Mouse (Mus musculus): Measurements from ENCODE around the gene Trip6. TPM values are rescaled to one million over a fixed set of nuclear protein-coding genes. Genes with fewer than 3 reads are reported as not detected.
A peak's percentile ranks its signal among the peaks of the same experiment; 100 is the strongest.

Trip6 gene
- polyA plus RNA-seq, 1 experiment, result 0.54 TPM

DNA sequence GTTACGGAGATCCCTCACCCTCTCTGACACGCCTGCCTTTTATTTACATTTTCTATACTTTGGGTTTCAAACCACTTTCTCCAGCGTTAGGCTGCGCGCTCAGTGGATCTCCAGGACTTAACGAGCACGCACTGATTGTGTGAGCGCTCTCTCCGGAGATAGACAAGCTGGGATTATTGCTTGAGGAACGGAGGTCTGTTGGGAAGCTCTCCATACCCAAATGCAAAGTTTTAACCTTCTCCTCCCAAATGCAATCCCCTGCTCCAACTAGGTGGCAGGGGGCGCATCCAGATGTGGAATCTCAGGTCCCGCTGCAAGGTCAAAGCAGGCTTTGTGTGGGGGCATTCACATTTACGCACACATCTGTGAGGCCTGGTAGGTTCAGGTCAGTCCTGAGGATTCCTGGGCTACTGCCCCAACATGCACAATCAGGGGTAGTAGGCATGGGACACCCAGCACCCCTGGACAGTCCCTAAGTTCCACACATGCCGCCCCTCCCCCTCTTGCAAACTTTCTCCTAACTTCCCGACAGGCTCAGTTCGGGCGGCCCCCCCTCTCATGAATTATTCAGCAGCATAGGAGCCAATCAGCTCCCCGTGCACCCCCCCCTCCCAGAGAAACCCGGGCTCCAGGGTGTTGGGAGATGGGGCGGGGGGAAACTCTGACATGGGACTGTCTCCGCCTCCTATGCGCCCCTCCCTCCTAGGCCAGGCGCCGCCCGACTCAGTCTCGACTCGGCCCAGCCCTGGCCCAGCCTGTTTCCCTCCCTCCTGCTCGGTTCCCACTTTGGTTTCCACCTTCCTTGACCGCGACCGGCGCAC is 35.4 kb upstream of the Trip6 start, which contains the start of gene Ephb4:
Ephb4 (plus strand) TSS at position 726 of the 821 bp plus-strand sequence.
- H3K4me3 ChIP-seq (replicated peaks), result peak within 1 kb of the TSS; percentile 56
- H3K9me3 ChIP-seq (ENCODE audit: control insufficient read depth, low read length), result no peaks in the 10 kb centered on the region
- TF ChIP-seq TAL1 (IDR thresholded peaks at IDR 0.05; ENCODE audit: low read length) (no peak), GATA1 (IDR thresholded peaks at IDR 0.05; ENCODE audit: low read length) (no peak)
- no peaks in the 10 kb centered on the region for H3K4me1 ChIP-seq (ENCODE audit: control insufficient read depth)
- peaks cover 61% of the 10 kb centered on the region for H3K27me3 ChIP-seq (ENCODE audit: control insufficient read depth)
- H3K36me3 ChIP-seq (ENCODE audit: control insufficient read depth), result peaks cover 5% of the 10 kb centered on the region; the same call in 1 of the 2 replicates

DNA sequence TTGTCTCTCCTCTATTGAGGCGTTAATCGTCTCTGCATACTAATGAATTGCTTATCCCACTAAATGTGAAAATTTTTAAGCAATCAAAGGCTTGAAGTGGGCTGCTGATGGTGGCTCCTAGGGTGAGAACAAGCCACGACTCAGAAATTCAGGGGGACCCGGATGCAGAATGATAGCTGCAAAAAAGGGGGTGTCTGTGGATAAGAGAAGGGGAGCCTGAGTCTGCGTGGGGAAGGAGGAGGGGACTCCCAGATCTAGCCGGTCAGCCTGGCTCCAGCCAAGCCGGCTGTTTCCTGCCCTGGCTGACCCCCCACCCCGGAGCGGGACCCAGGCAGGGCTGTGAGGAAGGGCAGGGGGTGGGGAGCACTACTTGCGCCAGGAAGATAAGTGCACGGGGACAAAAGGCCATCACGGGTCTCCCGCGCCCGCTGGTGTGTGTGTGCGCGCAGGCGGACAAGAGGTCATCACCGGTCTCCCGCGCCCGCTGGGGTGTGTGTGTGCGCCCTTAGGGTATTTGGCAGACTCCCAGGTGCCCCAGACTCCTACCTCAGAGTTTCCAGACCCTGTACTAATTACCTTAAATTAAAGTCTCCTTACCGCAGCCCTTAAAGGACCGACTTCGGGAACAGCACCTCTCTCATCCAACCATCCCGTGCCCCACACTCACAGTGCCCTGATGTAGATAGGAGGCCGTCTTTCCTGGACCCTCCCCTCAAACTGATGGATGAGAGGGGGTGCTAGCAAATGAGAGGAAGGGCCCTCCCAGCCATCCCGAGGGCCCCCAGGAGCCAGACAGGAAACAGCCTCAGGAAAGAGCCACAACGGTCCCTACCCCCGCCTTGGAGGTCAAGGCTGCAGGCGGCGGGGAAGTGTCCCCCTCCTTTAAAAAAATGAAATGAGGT is 34.5 kb upstream of the Trip6 start:
- Histone ChIP-seq H3K27me3 (ENCODE audit: control insufficient read depth) (peaks cover 58% of the 10 kb centered on the region), H3K4me1 (ENCODE audit: control insufficient read depth) (no peaks in the 10 kb centered on the region), H3K4me3 (replicated peaks) (no peak overlapping the region), H3K9me3 (ENCODE audit: control insufficient read depth, low read length) (no peaks in the 10 kb centered on the region), H3K36me3 (ENCODE audit: control insufficient read depth) (no peaks in the 10 kb centered on the region)
- TF ChIP-seq TAL1 (IDR thresholded peaks at IDR 0.05; ENCODE audit: low read length) (no peak), GATA1 (IDR thresholded peaks at IDR 0.05; ENCODE audit: low read length) (no peak)

DNA sequence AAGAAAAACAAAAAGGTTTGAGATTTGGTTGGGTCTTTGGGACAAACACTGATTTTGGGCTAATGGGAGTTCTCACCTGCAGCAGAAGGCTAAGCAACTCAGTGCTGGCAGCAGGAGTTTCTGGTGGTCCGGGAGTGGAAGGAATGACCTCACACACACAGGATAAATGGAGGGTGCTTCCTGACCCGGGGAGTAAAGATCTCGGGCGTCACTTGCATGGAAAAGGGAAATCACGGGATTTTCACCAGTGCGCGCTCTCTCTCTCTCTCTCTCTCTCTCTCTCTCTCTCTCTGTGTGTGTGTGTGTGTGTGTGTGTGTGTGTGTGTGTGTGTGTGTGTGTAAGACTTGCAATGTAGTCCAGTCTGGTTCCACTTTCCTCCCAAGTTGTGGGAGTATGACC is 33.7 kb upstream of the Trip6 start:
- Histone ChIP-seq H3K4me3 (replicated peaks) (no peak overlapping the region), H3K36me3 (ENCODE audit: control insufficient read depth) (no peaks in the 10 kb centered on the region), H3K9me3 (ENCODE audit: control insufficient read depth, low read length) (no peaks in the 10 kb centered on the region), H3K4me1 (ENCODE audit: control insufficient read depth) (no peaks in the 10 kb centered on the region), H3K27me3 (ENCODE audit: control insufficient read depth) (peaks cover 58% of the 10 kb centered on the region)
- TF ChIP-seq GATA1 (IDR thresholded peaks at IDR 0.05; ENCODE audit: low read length) (no peak), TAL1 (IDR thresholded peaks at IDR 0.05; ENCODE audit: low read length) (no peak)

DNA sequence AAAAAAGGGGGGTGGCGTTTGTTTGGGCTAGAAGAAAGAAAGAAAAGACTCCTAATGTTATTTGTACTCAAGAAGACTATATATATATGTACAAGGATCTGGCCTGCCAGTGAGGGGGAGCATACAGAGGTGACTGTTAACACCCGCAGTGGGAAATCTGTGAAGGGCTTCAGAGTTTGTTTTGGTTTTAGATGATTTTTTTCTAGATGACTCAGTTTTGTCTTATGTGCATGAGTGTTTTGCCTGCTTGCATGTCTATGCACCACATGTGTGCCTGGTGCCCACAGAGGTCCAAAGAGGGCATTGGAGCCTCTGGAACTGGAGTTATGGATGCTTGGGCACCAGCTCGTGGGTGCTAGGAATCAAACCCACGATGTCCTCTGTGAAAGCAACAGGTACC is 32.8 kb upstream of the Trip6 start:
- no peaks in the 10 kb centered on the region for H3K4me1 ChIP-seq (ENCODE audit: control insufficient read depth)
- TF ChIP-seq GATA1 (IDR thresholded peaks at IDR 0.05; ENCODE audit: low read length), result no peak
- TF ChIP-seq TAL1 (IDR thresholded peaks at IDR 0.05; ENCODE audit: low read length), result no peak
- no peaks in the 10 kb centered on the region for H3K36me3 ChIP-seq (ENCODE audit: control insufficient read depth)

DNA sequence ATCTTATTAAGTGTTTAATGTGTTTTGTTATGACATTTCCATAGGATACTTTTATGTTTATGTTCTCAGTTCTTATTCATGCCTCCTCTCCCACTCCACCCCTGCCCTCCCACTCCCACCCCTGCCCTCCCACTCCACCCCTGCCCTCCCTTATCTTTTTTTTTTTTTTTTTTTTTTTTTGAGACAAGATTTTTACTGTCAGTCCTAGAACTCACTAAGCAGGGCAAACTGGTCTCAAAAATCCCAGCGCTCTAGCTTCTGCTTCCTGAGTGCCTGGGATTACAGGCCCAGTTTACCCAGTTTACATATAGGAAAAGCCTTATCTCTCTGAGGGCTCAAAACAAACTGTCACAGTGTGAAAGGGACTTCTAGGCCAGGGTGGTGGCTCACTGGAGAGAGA is 32.2 kb upstream of the Trip6 start:
- no peaks in the 10 kb centered on the region for H3K4me1 ChIP-seq (ENCODE audit: control insufficient read depth)
- TF ChIP-seq GATA1 (IDR thresholded peaks at IDR 0.05; ENCODE audit: low read length), result no peak
- no peak for TF ChIP-seq TAL1 (IDR thresholded peaks at IDR 0.05; ENCODE audit: low read length)
- peaks cover 44% of the 10 kb centered on the region for H3K27me3 ChIP-seq (ENCODE audit: control insufficient read depth)
- no peaks in the 10 kb centered on the region for H3K36me3 ChIP-seq (ENCODE audit: control insufficient read depth)
- H3K4me3 ChIP-seq (replicated peaks), result no peak overlapping the region
- H3K9me3 ChIP-seq (ENCODE audit: control insufficient read depth, low read length), result no peaks in the 10 kb centered on the region

More for the DNA sequence above, 32.8 kb upstream of the Trip6 start:
- no peaks in the 10 kb centered on the region for H3K9me3 ChIP-seq (ENCODE audit: control insufficient read depth, low read length)
- no peak overlapping the region for H3K4me3 ChIP-seq (replicated peaks)
- peaks cover 50% of the 10 kb centered on the region for H3K27me3 ChIP-seq (ENCODE audit: control insufficient read depth)

DNA sequence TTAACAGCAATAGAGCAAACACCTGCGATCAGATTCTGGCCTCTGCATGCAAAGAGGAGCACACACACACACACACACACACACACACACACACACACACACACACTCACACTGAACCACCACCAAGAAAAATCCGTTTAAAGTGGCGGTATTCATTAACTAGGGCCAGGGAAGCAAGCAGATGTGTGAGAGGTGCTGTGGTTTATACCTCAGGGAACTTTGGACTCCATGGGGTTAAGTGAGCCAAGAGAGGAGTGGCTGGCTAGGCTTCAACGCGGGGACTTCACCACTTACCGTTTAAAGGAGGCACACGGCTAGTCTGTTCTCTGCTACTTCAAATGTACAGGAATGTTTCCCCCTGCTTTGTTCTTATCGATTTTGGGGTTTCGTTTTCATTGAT is 31.6 kb upstream of the Trip6 start:
- Histone ChIP-seq H3K27me3 (ENCODE audit: control insufficient read depth) (peaks cover 38% of the 10 kb centered on the region), H3K36me3 (ENCODE audit: control insufficient read depth) (no peaks in the 10 kb centered on the region), H3K9me3 (ENCODE audit: control insufficient read depth, low read length) (no peaks in the 10 kb centered on the region), H3K4me1 (ENCODE audit: control insufficient read depth) (no peaks in the 10 kb centered on the region), H3K4me3 (replicated peaks) (no peak overlapping the region)
- TF ChIP-seq TAL1 (IDR thresholded peaks at IDR 0.05; ENCODE audit: low read length) (no peak), GATA1 (IDR thresholded peaks at IDR 0.05; ENCODE audit: low read length) (no peak)

DNA sequence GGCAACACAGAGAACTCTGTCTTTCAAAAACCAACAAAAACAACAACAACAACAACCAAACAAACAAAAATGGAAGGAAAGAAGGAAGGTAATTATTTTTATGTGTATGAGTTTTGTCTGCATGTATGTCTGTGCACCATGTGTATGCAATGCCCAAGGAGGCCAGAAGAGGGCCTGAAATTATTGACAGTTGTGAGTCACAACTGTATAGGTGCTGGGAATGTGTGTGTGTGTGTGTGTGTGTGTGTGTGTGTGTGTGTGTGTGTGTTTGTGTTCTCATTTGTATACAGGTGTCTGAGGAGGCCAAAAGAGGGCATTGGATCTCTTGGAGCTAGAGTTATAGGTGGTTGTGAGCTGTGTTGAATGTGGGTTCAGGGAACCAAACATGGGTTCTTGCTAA is 29.7 kb upstream of the Trip6 start:
- Histone ChIP-seq H3K4me3 (replicated peaks) (no peak overlapping the region), H3K27me3 (ENCODE audit: control insufficient read depth) (peaks cover 33% of the 10 kb centered on the region), H3K4me1 (ENCODE audit: control insufficient read depth) (peaks cover 12% of the 10 kb centered on the region), H3K36me3 (ENCODE audit: control insufficient read depth) (no peaks in the 10 kb centered on the region), H3K9me3 (ENCODE audit: control insufficient read depth, low read length) (no peaks in the 10 kb centered on the region)
- no peak for TF ChIP-seq GATA1 (IDR thresholded peaks at IDR 0.05; ENCODE audit: low read length)
- TF ChIP-seq TAL1 (IDR thresholded peaks at IDR 0.05; ENCODE audit: low read length), result no peak

DNA sequence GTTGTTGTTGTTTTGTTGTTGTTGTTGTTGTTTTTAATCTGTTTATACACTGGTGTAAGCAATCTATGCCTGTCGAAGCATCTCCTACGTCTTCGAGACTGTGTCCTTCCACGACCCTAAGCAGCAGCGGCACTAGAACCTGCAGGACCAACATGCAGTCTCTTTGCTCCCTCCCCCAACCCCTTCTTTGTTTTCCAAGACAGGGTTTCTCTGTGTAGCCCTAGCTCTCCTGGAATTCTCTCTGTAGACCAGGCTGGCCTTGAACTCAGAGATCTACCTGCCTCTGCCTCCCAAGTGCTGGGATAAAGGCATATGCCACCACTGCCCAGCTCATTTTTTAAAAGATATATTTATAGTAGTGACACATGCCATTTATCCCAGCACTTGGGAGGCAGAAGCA is 29.2 kb upstream of the Trip6 start:
- no peaks in the 10 kb centered on the region for H3K36me3 ChIP-seq (ENCODE audit: control insufficient read depth)
- H3K9me3 ChIP-seq (ENCODE audit: control insufficient read depth, low read length), result no peaks in the 10 kb centered on the region
- TF ChIP-seq GATA1 (IDR thresholded peaks at IDR 0.05; ENCODE audit: low read length) (no peak), TAL1 (IDR thresholded peaks at IDR 0.05; ENCODE audit: low read length) (no peak)
- no peak overlapping the region for H3K4me3 ChIP-seq (replicated peaks)
- peaks cover 31% of the 10 kb centered on the region for H3K27me3 ChIP-seq (ENCODE audit: control insufficient read depth)
- peaks cover 17% of the 10 kb centered on the region for H3K4me1 ChIP-seq (ENCODE audit: control insufficient read depth)
